Mouse (Mus musculus): ENCODE measurements around the gene Alpk1. TPM values are rescaled to one million over a fixed set of nuclear protein-coding genes. Genes with fewer than 3 reads are reported as not detected.
A peak's percentile ranks its signal among the peaks of the same experiment; 100 is the strongest.

Gene Alpk1
- polyA plus RNA-seq, 1 experiment from 2014 or later, result 1.0 TPM

DNA sequence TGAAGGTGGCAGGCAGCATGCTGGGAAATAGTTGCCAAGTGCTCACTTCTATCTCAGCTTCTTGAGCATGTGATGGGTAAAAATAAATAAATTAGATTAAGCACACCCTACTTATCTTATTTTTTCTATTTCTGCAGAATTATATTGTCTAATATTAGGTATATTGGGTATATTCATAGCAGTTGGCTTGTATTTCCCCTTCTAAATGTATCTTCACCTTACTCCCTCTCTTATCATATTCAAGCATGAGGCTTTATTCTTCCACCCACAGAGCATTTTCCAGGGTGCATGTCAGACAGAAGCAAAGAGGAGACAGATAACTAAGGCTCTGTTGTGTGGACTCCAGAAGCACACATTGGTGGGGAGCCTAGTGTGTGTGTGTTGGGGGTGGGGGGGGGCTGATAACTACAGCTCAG is 22.4 kb downstream of the Alpk1 start:
- Histone ChIP-seq H3K27ac (no peak overlapping the region), H3K4me1 (replicated peaks) (peaks cover 10% of the 10 kb centered on the region), H3K27me3 (peaks cover 97% of the 10 kb centered on the region), H3K9me3 (no peaks in the 10 kb centered on the region), H3K4me3 (replicated peaks) (no peak overlapping the region), H3K36me3 (no peaks in the 10 kb centered on the region), H3K4me2 (replicated peaks) (no peak overlapping the region), H3K9ac (replicated peaks) (no peak overlapping the region)
- ATAC-seq, result no peak

DNA sequence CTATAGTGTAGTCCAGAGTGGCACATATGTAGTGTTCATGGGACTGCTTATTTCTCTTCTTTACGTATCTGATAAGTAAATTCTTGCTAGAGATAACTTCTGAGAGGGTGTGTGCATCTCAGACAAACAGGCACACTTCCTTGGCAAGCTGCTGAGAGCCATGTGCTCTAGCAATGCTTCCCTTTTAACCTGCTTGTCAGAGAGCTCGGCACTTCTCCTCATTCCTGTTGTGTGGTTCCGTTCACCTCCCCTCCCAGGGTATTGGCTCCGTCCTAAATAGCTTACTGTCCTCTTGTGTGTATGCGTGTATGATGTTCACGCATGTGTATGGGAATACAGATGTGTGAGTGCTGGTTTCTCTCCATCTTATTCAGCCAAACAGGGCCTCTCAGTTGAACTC is 23.9 kb downstream of the Alpk1 start:
- Histone ChIP-seq H3K27ac (no peak overlapping the region), H3K4me2 (replicated peaks) (no peak overlapping the region), H3K36me3 (no peaks in the 10 kb centered on the region), H3K9ac (replicated peaks) (no peak overlapping the region), H3K4me1 (replicated peaks) (peaks cover 10% of the 10 kb centered on the region), H3K9me3 (no peaks in the 10 kb centered on the region), H3K4me3 (replicated peaks) (no peak overlapping the region), H3K27me3 (peaks cover 93% of the 10 kb centered on the region)
- 91% methylated on average over 6 of the region's 6 CpGs for WGBS
- no peak for ATAC-seq

DNA sequence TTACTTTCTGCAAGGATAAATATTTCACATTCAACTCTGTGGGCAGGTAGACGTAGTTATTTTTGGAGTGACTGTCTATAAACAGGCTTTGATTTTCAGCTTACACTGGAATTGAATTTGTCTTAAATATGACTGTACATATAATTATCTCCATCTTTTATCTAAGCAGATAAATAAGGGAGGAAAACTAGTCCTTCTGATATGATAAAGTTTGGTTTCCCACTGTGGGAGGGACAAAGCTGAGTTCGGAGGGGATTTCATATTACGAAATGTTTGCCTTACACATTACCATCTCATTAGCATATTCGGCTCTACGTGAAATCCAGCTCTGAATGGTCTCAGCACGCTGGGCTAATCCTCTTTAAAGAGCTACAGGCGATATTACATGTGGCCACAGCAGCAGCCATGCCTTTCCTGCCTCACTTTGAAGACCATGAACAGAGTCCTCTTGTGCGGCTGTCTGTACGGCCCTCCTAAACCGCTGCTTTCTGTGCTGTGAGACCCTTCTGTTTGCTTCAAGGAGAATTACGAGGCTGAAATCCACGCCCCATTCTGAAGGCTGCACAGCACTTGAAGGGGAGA is 30.3 kb downstream of the Alpk1 start:
- no peaks in the 10 kb centered on the region for H3K36me3 ChIP-seq
- H3K9ac ChIP-seq (replicated peaks), result no peak overlapping the region
- H3K4me1 ChIP-seq (replicated peaks), result peaks cover 53% of the 10 kb centered on the region
- ATAC-seq, result peak; percentile 84
- H3K9me3 ChIP-seq, result no peaks in the 10 kb centered on the region
- WGBS, result 5% methylated on average over 12 of the region's 12 CpGs
- H3K4me3 ChIP-seq (replicated peaks), result no peak overlapping the region; the same call in 1 of the 2 replicates
- peaks cover 58% of the 10 kb centered on the region for H3K27me3 ChIP-seq
- H3K4me2 ChIP-seq (replicated peaks), result peak overlapping the region; percentile 54
- peak overlapping the region; percentile 67 for H3K27ac ChIP-seq

DNA sequence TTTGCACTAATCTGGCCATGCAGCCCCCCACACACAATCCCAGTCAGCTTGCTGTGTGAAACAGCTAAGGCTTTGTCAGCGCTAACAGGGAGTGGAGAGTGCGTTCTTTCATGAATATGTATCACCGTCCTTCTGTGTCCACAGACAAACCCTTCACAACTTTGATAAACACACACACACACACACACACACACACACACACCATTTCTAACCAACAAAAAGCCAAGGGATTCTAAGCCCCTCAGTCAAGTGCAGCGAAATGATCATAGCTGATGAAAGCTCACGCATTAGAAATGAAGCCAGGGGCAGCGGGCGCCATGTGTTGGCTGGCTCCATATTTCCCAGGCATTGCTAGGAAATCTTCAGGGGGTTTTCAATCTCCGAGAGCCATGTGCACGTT is 31.1 kb downstream of the Alpk1 start:
- Histone ChIP-seq H3K36me3 (no peaks in the 10 kb centered on the region), H3K9ac (replicated peaks) (peak overlapping the region; percentile 3; the same call in 1 of the 2 replicates), H3K4me1 (replicated peaks) (peaks cover 58% of the 10 kb centered on the region), H3K4me2 (replicated peaks) (peak overlapping the region; percentile 54), H3K9me3 (no peaks in the 10 kb centered on the region), H3K27me3 (peaks cover 58% of the 10 kb centered on the region), H3K27ac (peak overlapping the region; percentile 67), H3K4me3 (replicated peaks) (peak overlapping the region; percentile 21)
- WGBS, result 3% methylated on average over 9 of the region's 9 CpGs
- ATAC-seq, result peak; percentile 86

DNA sequence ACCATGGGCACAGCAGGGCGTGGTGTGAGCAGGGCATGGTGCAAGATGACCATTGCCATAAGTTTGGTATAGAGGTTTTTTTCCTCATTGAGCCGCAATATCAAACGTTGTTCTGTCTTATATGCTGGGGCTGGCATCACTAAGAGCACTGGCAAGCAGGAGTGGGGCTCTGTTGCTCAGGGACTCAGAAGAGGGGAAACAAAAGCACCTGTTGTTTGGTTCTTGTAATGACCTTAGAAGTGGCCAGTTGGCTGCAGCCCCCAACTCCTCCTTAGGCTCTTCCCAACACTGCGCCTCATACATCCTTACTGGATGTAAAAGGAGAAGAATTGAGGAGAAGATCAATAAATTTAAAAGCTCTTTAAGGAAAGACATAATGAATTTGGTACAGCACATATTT is 31.7 kb downstream of the Alpk1 start:
- Histone ChIP-seq H3K27me3 (peaks cover 57% of the 10 kb centered on the region), H3K4me3 (replicated peaks) (no peak overlapping the region), H3K27ac (peak overlapping the region; percentile 67), H3K4me1 (replicated peaks) (peaks cover 59% of the 10 kb centered on the region), H3K9me3 (no peaks in the 10 kb centered on the region), H3K9ac (replicated peaks) (no peak overlapping the region), H3K4me2 (replicated peaks) (peak overlapping the region; percentile 54), H3K36me3 (no peaks in the 10 kb centered on the region)
- ATAC-seq, result no peak
- WGBS, result 21% methylated on average over 4 of the region's 4 CpGs

DNA sequence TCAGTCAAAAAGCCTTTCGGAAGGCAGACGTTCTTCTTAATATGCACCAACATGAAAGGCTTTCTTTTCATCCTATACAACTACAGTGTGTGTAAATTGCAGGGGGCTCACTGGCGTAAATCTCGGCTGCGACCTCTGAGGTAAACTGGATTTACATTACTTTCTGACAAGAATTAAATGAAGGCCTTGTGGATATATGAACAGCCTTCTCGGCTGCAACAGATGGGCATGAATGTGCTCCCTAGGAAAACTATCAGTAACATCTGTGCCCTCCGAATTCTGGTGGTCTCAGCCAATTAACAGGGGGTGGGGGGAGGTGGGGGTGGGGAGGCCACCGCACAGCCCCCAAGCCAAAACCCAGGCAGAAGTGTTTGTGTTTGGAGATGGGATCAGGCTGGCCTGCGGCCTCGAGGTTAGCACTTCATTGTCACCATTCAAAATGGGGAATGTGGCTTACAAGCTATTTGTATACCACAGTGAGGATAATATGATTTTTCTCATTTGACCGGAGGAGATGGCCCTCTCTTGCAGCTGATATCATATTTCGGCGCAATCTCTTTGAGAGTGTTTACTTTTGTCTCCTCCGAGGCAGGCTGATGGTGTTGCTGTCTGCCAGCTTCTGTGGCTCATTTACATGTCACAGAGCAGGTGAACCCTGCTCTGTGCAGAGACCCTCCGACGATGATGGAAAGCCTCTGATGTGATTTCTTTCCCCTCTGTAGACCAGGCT is 34.3 kb downstream of the Alpk1 start:
- Histone ChIP-seq H3K9ac (replicated peaks) (no peak overlapping the region), H3K4me2 (replicated peaks) (0 out of 2 replicates have a peak overlapping the region, but pooled peaks have one; percentile 8), H3K4me3 (replicated peaks) (no peak overlapping the region), H3K27ac (peak overlapping the region; percentile 63), H3K9me3 (no peaks in the 10 kb centered on the region), H3K27me3 (peaks cover 49% of the 10 kb centered on the region), H3K36me3 (no peaks in the 10 kb centered on the region), H3K4me1 (replicated peaks) (peaks cover 60% of the 10 kb centered on the region)
- peak; percentile 34 for ATAC-seq
- 7% methylated on average over 16 of the region's 16 CpGs for WGBS

DNA sequence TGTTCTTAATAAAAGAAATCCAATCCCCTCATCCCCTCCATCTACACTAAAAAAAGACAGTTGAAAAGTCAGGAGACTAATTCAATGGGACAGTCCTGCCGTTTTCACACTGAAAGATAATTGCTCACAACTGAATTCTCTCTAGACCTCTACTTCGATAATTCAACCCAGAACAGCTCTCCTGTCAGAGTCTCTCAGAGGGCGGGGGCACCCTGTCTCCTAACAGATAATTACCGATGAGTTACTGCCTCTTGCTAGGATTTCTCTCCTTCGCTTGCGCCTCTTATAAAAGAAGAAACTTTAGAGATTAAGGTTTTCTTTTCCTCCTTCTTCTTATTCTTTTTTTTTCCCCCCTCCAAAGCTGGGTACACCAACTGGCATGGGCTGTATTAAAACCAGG is 34.8 kb downstream of the Alpk1 start:
- no peak overlapping the region for H3K4me3 ChIP-seq (replicated peaks)
- no peak for ATAC-seq
- H3K27ac ChIP-seq, result peak overlapping the region; percentile 63
- H3K36me3 ChIP-seq, result no peaks in the 10 kb centered on the region
- H3K9me3 ChIP-seq, result no peaks in the 10 kb centered on the region
- peaks cover 54% of the 10 kb centered on the region for H3K4me1 ChIP-seq (replicated peaks)
- no peak overlapping the region for H3K9ac ChIP-seq (replicated peaks)
- peaks cover 46% of the 10 kb centered on the region for H3K27me3 ChIP-seq
- WGBS, result 17% methylated on average over 6 of the region's 6 CpGs
- peak overlapping the region; percentile 8; the same call in 1 of the 2 replicates for H3K4me2 ChIP-seq (replicated peaks)

DNA sequence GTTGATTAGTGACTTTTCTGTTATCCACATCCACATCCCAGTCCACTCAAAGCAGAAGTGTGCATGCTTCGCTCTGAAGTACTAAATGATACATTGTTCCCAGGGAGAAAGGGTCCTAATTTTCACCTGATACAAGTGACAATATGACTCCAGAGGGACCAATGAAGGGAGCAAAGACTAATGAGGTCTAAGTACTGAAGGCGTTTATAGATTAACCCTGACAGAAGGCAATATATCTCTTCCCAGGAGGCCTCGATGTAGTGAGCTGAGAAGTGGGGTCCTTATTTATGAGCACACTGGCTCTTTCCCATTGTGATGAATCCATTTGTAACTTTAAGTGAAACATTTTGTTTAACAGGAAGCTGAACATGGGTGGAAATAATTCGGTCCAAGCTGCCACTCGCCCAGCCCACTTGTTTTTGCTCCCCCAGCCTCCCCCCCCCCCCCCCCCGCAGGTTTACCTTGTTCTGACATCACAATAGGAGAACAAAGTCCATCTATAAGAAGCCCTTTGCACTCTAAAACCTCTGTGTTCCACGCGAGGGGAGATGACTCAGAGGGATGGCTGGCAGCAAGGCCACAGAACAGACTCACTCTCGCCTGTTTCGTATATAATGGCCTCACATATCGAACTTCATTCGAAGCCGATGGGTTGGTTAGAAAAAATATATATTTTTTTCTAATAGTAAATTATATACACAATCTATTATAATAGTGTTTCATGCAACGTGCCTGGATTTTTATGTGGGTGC is 36.5 kb downstream of the Alpk1 start:
- ATAC-seq, result no peak
- 73% methylated on average over 13 of the region's 14 CpGs for WGBS
- H3K36me3 ChIP-seq, result no peaks in the 10 kb centered on the region
- peaks cover 37% of the 10 kb centered on the region for H3K4me1 ChIP-seq (replicated peaks)
- no peak overlapping the region for H3K4me3 ChIP-seq (replicated peaks)
- no peaks in the 10 kb centered on the region for H3K9me3 ChIP-seq
- no peak overlapping the region for H3K27ac ChIP-seq
- no peak overlapping the region for H3K4me2 ChIP-seq (replicated peaks)
- peaks cover 53% of the 10 kb centered on the region for H3K27me3 ChIP-seq
- H3K9ac ChIP-seq (replicated peaks), result no peak overlapping the region

DNA sequence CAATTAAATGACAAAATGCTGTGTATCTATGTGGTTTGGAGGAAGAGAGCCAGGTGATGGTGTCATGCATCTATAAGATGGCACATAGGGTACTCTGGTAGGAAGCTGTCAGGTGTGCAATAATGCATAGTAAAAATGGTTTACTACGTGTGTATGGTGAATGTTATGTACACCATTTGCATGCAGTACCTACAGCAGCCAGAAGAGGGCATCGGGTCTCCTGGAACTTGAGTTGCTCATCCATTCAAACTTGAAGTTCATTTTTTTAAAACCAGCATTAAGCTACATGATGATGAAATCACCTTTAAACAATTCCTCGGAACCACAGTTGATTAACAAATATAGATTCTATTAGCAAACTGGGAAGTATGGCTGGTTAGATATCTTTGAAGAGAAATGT is 38.9 kb downstream of the Alpk1 start:
- Histone ChIP-seq H3K27me3 (peaks cover 54% of the 10 kb centered on the region), H3K36me3 (no peaks in the 10 kb centered on the region), H3K9me3 (no peaks in the 10 kb centered on the region), H3K4me1 (replicated peaks) (peaks cover 24% of the 10 kb centered on the region), H3K27ac (no peak overlapping the region), H3K4me2 (replicated peaks) (no peak overlapping the region), H3K4me3 (replicated peaks) (no peak overlapping the region), H3K9ac (replicated peaks) (no peak overlapping the region)
- ATAC-seq, result no peak
- WGBS, result 94% methylated on average over 3 of the region's 3 CpGs

DNA sequence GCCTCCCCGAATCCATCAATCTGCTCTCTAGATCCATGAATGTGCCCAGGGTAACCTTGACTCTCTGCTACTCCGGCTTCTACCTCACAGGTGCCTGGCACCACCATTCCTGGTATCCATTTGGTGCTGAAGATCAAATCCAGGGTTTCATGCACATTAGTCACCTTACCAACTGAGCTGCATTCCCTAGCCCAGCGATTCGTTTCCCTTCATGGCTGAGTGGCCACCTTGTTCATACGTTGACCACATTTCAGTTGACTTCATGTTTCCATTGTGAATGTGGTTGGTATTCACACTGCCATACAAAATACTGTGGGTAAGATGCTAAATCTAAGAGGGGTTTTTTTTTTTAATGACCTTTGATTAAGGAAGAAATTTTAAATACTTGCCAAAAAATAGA is 42.5 kb downstream of the Alpk1 start:
- no peak for ATAC-seq
- H3K4me3 ChIP-seq (replicated peaks), result no peak overlapping the region
- WGBS, result 71% methylated on average over 5 of the region's 5 CpGs

DNA sequence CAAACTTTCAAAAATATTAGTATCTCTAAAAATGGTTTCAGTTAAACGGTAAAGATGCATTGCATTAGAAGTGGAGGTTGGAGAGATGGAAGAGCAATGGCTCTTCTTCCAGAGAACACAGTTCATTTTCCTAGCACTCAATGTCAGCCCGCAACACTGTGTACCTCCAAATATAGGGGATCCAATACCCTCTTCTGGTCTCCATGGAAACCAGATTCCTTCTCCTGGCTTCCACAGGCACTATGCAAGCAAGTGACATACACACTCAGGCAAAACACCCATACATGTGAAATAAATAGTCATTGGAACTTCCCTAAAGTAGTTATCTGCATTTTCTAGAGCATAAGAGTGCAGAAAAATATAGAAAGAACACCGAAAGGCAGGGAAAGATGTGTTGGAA is 44.9 kb downstream of the Alpk1 start:
- Histone ChIP-seq H3K4me1 (replicated peaks) (no peaks in the 10 kb centered on the region), H3K9me3 (no peaks in the 10 kb centered on the region), H3K27me3 (peaks cover 53% of the 10 kb centered on the region), H3K4me2 (replicated peaks) (no peak overlapping the region), H3K4me3 (replicated peaks) (no peak overlapping the region), H3K36me3 (no peaks in the 10 kb centered on the region), H3K27ac (no peak overlapping the region), H3K9ac (replicated peaks) (no peak overlapping the region)
- WGBS, result 75% methylated on average over 3 of the region's 3 CpGs
- ATAC-seq, result no peak

More for the DNA sequence above, 42.5 kb downstream of the Alpk1 start:
- H3K27me3 ChIP-seq, result peaks cover 42% of the 10 kb centered on the region
- no peak overlapping the region for H3K27ac ChIP-seq
- H3K9ac ChIP-seq (replicated peaks), result no peak overlapping the region
- no peaks in the 10 kb centered on the region for H3K4me1 ChIP-seq (replicated peaks)
- H3K4me2 ChIP-seq (replicated peaks), result no peak overlapping the region
- no peaks in the 10 kb centered on the region for H3K36me3 ChIP-seq
- H3K9me3 ChIP-seq, result no peaks in the 10 kb centered on the region

DNA sequence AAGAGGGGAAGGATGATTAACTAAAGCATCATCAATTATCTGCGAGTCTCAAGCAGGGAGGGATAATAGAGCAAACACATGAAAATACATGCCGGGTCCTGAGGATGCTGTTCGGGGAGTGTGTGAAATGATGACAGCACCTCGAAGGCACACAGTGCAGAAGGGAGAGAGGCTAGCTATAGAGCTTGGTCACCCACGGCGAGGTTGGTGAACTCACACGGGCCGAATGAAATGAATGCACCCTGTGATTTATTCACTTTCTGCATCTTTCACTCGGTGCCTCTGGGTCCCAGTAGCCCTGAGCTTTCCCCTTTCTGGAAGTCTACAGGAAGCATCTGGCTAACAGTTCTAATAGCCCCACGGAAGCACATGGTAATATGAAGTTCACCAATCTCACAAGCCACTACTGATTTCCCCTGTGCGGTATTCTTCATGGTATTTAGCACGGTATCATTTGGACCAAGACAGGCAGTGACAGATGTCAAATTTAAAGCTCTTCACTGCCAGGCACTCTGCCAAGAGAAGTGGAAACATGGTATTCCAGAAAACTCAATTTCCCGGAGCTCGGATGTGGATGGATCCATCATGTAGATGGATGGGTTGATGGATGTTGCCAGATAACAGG is 50.7 kb downstream of the Alpk1 start:
- Histone ChIP-seq H3K4me3 (replicated peaks) (no peak overlapping the region), H3K9me3 (no peaks in the 10 kb centered on the region), H3K9ac (replicated peaks) (no peak overlapping the region), H3K36me3 (no peaks in the 10 kb centered on the region), H3K27ac (0 out of 2 replicates have a peak overlapping the region, but pooled peaks have one; percentile 10), H3K4me1 (replicated peaks) (peaks cover 8% of the 10 kb centered on the region), H3K4me2 (replicated peaks) (peak overlapping the region; percentile 27; the same call in 1 of the 2 replicates), H3K27me3 (peaks cover 62% of the 10 kb centered on the region)
- peak; percentile 73; the same call in 1 of the 2 replicates for ATAC-seq
- 65% methylated on average over 14 of the region's 14 CpGs for WGBS

Measured in midbrain, embryonic 13.5 days (tissue).